Mouse (Mus musculus): ENCODE results near the gene C2cd5. TPM values are rescaled to one million over a fixed set of nuclear protein-coding genes. Genes with fewer than 3 reads are reported as not detected.

The C2cd5 gene
- polyA plus RNA-seq, 1 experiment from 2014 or later, result 40.7 TPM

Other genes with a start within 250 kb of the C2cd5 start
- gene St8sia1, start 135.7 kb downstream of the C2cd5 start, polyA plus RNA-seq (2014; fragmentation: Nextera tagmentation; extraction: Ambion mirVana), result 6.1 and 7.1 TPM in 2 replicates
- gene Etnk1, start 67.1 kb upstream of the C2cd5 start, polyA plus RNA-seq (2014; fragmentation: Nextera tagmentation; extraction: Ambion mirVana), result 62.1 and 73.4 TPM in 2 replicates

Measured in hindbrain, embryonic 14.5 days (tissue).